Mouse (Mus musculus) olfactory bulb, adult 2 months (tissue): ENCODE data around the gene Mei1.

Source experiments
- CTCF ChIP-seq: fragments of 200-500 bp; IDR thresholded peaks from 2 replicates; pipeline ENCODE4 v1.5.1; 2012; ENCODE audit warnings: low read depth, mild to moderate bottlenecking, low read length, moderate library complexity; ENCODE audit not compliant: insufficient read depth
- POLR2A ChIP-seq: fragments of 200-500 bp; IDR thresholded peaks from 2 replicates; pipeline ENCODE4 v1.6.1; 2012; ENCODE audit warnings: mild to moderate bottlenecking, low read depth, low read length, moderate library complexity; ENCODE audit not compliant: insufficient read depth

DNA sequence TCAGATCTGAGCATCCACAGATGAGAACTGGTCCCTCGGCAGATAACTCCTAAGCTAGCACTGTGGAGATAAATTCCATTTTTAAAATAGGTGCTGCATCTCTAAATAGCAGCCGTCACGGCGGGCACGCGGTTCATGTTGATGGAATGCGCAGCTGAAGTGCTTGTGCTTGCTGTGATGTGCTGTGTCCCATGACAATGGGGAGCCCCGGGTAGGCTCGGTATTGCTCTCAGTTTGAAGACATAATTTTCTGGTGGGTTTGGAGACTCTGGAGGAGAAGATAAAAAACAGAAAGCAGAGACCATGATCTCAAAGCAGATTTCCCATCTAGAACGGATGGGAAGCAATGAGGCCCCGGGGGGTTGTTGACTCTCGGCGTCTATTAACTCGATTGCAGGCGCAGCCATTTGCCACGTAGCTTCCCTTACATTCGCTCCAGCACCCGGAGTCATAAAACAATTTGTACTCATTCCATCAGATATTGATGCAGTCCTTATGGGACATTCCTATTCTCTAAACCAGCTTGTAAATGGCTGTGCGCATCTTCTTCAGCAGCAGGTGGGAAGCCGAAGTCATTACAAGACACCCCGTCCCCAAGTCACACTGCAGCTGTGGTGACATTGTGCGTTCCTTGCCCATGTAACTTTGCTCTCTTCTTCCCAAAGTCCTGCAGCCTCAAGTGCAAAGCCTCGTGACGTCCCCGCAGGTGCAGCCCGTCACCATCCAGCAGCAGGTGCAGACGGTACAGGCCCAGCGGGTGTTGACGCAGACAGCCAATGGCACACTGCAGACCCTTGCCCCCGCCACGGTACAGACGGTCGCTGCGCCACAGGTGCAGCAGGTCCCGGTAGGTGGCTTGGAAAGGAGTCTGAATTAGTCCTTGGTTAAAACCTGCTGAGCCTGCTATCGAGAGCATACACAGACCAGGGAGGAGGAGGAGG, 100.9 kb downstream of the Mei1 start:
- TF ChIP-seq CTCF (no peak), POLR2A (no peak)
